Mouse (Mus musculus) liver, embryonic 14.5 days (tissue): ENCODE measurements at regions not wholly inside any gene's neighbourhood (a gene's known extent, or its start where the extent isn't known, plus 50 kb on each side); places are given as distances from the start of the nearest gene placed in this dataset.

Source experiments
- ATAC-seq: fragments of 200-750 bp; cut with Nextera tagmentation; 2 replicates; pipeline ENCODE4 v1.8.0; 2017; ENCODE audit warnings: moderate number of reproducible peaks, mild to moderate bottlenecking, moderate library complexity; ENCODE audit not compliant: insufficient read depth
- DNase-seq, 3 experiments: peaks; one replicate each; pipeline ENCODE4 v3.0.0-alpha.2; 2012 to 2013; ENCODE audit warnings: low read depth in 3 of 3, low spot score in 3 of 3
- H3K27ac ChIP-seq: fragments of 300-500 bp; sonication (generic); 2 replicates; pipeline ENCODE4 v1.5.1; 2014; ENCODE audit warnings: moderate library complexity, mild to moderate bottlenecking, control low read depth, inconsistent platforms
- H3K27me3 ChIP-seq: fragments of 300-500 bp; sonication (generic); 2 replicates; pipeline ENCODE4 v1.6.1; 2014; ENCODE audit warnings: mild to moderate bottlenecking, low read length, moderate library complexity; ENCODE audit not compliant: control insufficient read depth, insufficient read depth
- H3K36me3 ChIP-seq: fragments of 300-500 bp; sonication (generic); replicated peaks from 2 replicates; pipeline ENCODE4 v1.6.1; 2014; ENCODE audit warnings: low read depth; ENCODE audit not compliant: control insufficient read depth, insufficient read depth
- H3K4me1 ChIP-seq, 2 experiments: fragments of 200-500 bp in 1 of 2; fragments of 300-500 bp in 1 of 2; sonication (generic) in 1 of 2; replicated peaks; 2 replicates each; pipeline ENCODE4 v1.6.1; 2012 to 2014; ENCODE audit warnings: antibody characterized with exemption in 1 of 2, inconsistent platforms in 1 of 2, low read length in 1 of 2; ENCODE audit not compliant: control insufficient read depth in 2 of 2, insufficient read depth in 2 of 2
- H3K4me2 ChIP-seq: fragments of 300-500 bp; sonication (generic); 2 replicates; pipeline ENCODE4 v1.6.1; 2014; ENCODE audit warnings: low read depth, mild to moderate bottlenecking, control low read depth, moderate library complexity
- H3K4me3 ChIP-seq, 2 experiments: fragments of 200-500 bp in 1 of 2; fragments of 300-500 bp in 1 of 2; sonication (generic) in 1 of 2; 2 replicates each; pipeline ENCODE4 v1.5.1; 2012 to 2014; ENCODE audit warnings: low read depth in 2 of 2, low read length in 2 of 2, mild to moderate bottlenecking in 2 of 2, control low read depth in 1 of 2, inconsistent platforms in 1 of 2, moderate library complexity in 1 of 2; ENCODE audit not compliant: insufficient read depth in 1 of 2
- H3K9ac ChIP-seq: fragments of 300-500 bp; sonication (generic); replicated peaks from 2 replicates; pipeline ENCODE4 v1.6.1; 2014; ENCODE audit warnings: mild to moderate bottlenecking, control low read depth, moderate library complexity
- H3K9me3 ChIP-seq: fragments of 300-500 bp; sonication (generic); 2 replicates; pipeline ENCODE4 v1.6.1; 2016; ENCODE audit warnings: low read length, mixed read lengths; ENCODE audit not compliant: control insufficient read depth
- CTCF ChIP-seq: IDR thresholded peaks from 2 replicates; pipeline ENCODE4 v1.5.1; 2016; ENCODE audit warnings: antibody characterized with exemption, low read depth, control low read depth
- EP300 ChIP-seq: IDR thresholded peaks from 2 replicates; pipeline ENCODE4 v1.6.1; 2016; ENCODE audit warnings: antibody characterized with exemption, low read depth
- WGBS: fragments of 180-500 bp; shearing (Covaris S2); extraction: QIAGEN DNeasy Blood & Tissue Kit; methylation state at CpG from one replicate; pipeline ENCODE4 v1.1.7; 2014; ENCODE audit not compliant: insufficient replicate concordance; 5-methylcytosine and 5-hydroxymethylcytosine counted together

- no peaks in the 10 kb centered on the region for H3K27me3 ChIP-seq
- H3K4me1 ChIP-seq: no peaks in the 10 kb centered on the region
- H3K27ac ChIP-seq: no peak overlapping the region
- H3K4me3 ChIP-seq: no peak overlapping the region
- ATAC-seq (no peak), DNase-seq (no peak)
- H3K36me3 ChIP-seq: no peaks in the 10 kb centered on the region
- TF ChIP-seq CTCF (no peak), EP300 (no peak)
- H3K9ac ChIP-seq: no peak overlapping the region
- H3K4me2 ChIP-seq: no peak overlapping the region
- H3K9me3 ChIP-seq: no peaks in the 10 kb centered on the region
- 57% methylated on average over 4 of the region's 4 CpGs for WGBS
Observed at GRCm38 (mm10) chr1:69470614-69471250, 216.3 kb downstream of the Ikzf2 start.

- no peaks in the 10 kb centered on the region for H3K4me1 ChIP-seq
- no peaks in the 10 kb centered on the region for H3K27me3 ChIP-seq
- no peak overlapping the region for H3K4me2 ChIP-seq
- H3K36me3 ChIP-seq: no peaks in the 10 kb centered on the region
- H3K9ac ChIP-seq: no peak overlapping the region
- 61% methylated on average over 8 of the region's 8 CpGs for WGBS
- H3K4me3 ChIP-seq: no peak overlapping the region
- DNase-seq (no peak), ATAC-seq (no peak)
- H3K27ac ChIP-seq: no peak overlapping the region
- TF ChIP-seq EP300: no peak
- no peak for TF ChIP-seq CTCF
- no peaks in the 10 kb centered on the region for H3K9me3 ChIP-seq
Observed at GRCm38 (mm10) chr1:69469158-69469901, 217.7 kb downstream of the Ikzf2 start.

- Histone ChIP-seq H3K9ac (no peak overlapping the region), H3K9me3 (no peaks in the 10 kb centered on the region), H3K36me3 (no peaks in the 10 kb centered on the region), H3K27me3 (no peaks in the 10 kb centered on the region), H3K27ac (no peak overlapping the region), H3K4me3 (no peak overlapping the region), H3K4me2 (no peak overlapping the region), H3K4me1 (no peaks in the 10 kb centered on the region)
- no peak for TF ChIP-seq CTCF
- TF ChIP-seq EP300: no peak
- DNase-seq (no peak), ATAC-seq (no peak)
- WGBS: 55% methylated on average over 5 of the region's 5 CpGs
Observed at GRCm38 (mm10) chr1:69466534-69467275, 220.3 kb downstream of the Ikzf2 start.

GRCm38 (mm10) chr1:69461191-69461590, 225.9 kb downstream of the Ikzf2 start:
- TF ChIP-seq CTCF: no peak
- TF ChIP-seq EP300: no peak
- no peak overlapping the region for H3K9ac ChIP-seq
- H3K36me3 ChIP-seq: no peaks in the 10 kb centered on the region
- H3K4me2 ChIP-seq: no peak overlapping the region
- no peaks in the 10 kb centered on the region for H3K9me3 ChIP-seq
- ATAC-seq (no peak), DNase-seq (no peak)
- no peak overlapping the region for H3K27ac ChIP-seq
- 71% methylated on average over 3 of the region's 3 CpGs for WGBS
- H3K27me3 ChIP-seq: no peaks in the 10 kb centered on the region
- H3K4me1 ChIP-seq: no peaks in the 10 kb centered on the region
- no peak overlapping the region for H3K4me3 ChIP-seq

GRCm38 (mm10) chr1:69459899-69460298, 227.1 kb downstream of the Ikzf2 start:
- no peaks in the 10 kb centered on the region for H3K36me3 ChIP-seq
- no peaks in the 10 kb centered on the region for H3K27me3 ChIP-seq
- no peak overlapping the region for H3K4me3 ChIP-seq
- ATAC-seq: no peak
- TF ChIP-seq CTCF (no peak), EP300 (no peak)
- no peak for DNase-seq
- H3K4me2 ChIP-seq: no peak overlapping the region
- H3K9ac ChIP-seq: no peak overlapping the region
- no peaks in the 10 kb centered on the region for H3K9me3 ChIP-seq
- no peak overlapping the region for H3K27ac ChIP-seq
- no peaks in the 10 kb centered on the region for H3K4me1 ChIP-seq
